Mouse (Mus musculus): ENCODE results near the gene Bnip1. TPM values are rescaled to one million over a fixed set of nuclear protein-coding genes. Genes with fewer than 3 reads are reported as not detected.

The Bnip1 gene
- 10 to 100 TPM; 26.9 to 40.0 TPM for polyA plus RNA-seq (2017; shearing (Covaris generic))

DNA sequence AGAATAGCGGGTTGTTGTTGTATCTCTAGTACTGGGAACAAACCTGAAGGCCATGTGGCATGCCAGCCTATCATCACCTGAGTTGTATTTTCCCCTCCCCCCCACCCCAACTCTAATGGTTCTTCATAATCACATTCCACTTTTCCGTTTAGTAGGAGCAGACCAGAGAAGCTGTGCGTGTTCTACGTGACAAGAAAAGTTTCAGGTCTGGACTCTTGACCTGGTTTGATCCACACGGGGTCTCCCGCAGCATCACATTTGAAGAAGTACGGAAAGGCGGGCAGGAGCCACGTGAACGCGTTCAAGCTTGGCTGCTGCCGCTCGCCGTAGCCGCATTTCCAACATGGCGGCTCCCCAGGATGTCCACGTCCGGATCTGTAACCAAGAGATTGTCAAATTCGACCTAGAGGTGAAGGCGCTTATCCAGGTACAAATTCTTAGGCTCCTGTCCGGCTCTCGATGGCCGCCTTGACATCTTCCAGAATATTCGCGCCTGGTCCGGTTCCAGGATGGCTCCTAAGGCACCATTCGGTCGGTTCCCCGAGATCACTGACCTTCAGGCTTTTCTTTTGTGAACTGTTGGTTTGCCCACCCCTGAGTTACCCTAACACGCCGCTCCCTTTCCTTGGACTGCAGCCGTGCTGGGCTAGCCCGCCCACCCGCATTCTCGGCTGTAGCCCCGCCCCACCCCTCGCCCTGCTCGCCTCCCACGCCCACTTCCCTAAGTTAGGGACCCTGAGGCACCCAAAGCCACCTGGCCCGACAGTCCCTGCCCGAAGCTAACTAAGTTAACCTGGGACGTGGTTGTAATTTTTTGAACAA, at the start of gene Bnip1:
Gene Bnip1, plus strand, starts transcription at position 317 of the 822 bp plus-strand sequence.
- ATAC-seq = peak; percentile 75

DNA sequence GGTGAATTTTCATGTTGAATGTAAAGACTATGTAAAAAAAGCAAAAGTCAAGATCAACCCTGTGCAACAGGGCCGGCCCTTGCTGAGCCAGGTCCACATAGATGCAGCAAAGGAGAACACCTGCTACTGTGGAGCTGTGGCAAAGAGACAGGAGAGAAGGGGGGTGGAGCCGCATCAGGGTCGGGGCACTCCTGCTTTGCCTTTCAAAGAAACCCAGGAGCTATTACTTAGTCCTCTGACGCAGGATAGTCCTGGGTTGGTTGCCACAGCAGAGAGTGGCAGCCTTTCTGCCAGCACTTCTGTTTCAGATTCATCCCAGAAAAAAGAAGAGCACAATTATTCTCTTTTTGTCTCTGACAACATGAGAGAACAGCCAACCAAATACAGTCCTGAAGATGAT, 38.3 kb upstream of the Bnip1 start:
- no peak for ATAC-seq

DNA sequence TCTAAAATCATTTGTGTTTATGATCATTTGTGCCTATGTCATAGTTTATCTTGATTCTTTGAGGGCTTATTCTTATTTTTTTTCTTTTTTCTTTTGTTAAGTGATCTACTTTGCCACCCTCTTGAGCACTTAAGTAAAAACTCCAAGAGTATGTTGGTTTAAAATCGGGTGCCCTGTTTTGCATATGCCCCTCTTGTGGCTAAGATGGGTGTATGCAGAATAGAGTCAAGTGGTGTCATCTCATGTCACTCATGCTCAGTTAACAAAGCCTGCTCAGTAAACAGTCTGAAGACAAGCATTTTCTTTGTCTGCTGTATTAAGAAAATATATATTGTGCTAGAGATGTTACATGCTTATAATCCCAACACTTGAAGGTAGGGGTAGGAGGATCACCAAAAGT, 37.6 kb upstream of the Bnip1 start:
- ATAC-seq = no peak

DNA sequence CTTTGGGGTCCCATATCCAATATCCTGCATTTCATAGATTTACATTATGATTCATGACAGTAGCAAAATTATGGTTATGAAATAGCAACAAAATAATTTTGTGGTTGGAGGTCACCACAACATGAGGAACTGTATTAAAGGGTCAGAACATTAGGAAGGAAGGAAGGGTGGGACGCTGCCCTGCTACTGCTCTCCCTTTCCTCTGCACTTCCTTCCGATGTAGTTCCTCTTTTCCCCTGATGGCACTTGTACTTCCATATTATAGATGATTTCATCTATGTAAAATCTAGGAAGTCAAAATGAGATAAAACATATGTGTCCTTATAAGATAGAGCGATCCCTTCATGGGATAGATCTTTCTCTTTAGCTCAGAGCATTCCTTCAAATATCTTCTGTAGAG, 30.9 kb upstream of the Bnip1 start:
- no peak for ATAC-seq

DNA sequence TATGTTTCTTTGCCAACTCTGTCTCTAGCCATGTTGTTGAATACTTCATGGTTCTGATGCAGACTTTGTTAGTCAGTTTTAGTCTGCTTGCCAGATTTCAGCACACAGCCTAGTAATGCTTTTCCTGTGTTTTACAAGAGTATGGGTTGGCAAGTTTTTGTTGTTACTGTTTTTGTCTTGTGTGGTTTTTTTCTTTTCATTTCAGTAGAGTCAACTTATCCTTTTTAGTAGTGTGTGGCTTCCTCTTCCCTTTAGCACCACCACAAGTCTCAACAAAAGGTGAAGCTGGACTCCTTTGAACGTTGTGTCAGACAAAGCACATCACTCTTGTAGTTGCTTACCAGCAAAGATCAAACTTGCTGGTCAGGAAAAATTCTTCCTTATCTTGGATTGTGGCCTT, 28.6 kb upstream of the Bnip1 start:
- ATAC-seq = peak; percentile 56

DNA sequence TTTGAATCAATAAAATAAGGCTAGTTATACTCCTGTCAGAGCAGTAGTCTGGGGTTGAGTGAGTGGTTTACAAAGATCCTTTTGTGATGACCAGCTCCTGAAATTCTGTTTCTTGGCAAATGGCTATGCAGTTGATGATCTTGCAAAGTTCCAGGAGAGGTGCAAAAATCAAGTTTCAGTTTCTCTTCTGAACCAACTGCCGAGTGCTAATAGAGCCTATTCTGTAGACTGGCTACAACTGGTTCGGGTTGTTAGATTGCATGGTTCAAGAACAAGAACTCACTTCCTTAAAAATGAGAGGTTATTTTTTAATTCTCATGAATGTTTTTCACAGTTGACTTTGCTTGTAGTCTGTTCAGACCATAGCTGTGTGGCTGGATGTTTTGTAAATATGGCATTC, 27.4 kb upstream of the Bnip1 start:
- ATAC-seq = peak; percentile 71

DNA sequence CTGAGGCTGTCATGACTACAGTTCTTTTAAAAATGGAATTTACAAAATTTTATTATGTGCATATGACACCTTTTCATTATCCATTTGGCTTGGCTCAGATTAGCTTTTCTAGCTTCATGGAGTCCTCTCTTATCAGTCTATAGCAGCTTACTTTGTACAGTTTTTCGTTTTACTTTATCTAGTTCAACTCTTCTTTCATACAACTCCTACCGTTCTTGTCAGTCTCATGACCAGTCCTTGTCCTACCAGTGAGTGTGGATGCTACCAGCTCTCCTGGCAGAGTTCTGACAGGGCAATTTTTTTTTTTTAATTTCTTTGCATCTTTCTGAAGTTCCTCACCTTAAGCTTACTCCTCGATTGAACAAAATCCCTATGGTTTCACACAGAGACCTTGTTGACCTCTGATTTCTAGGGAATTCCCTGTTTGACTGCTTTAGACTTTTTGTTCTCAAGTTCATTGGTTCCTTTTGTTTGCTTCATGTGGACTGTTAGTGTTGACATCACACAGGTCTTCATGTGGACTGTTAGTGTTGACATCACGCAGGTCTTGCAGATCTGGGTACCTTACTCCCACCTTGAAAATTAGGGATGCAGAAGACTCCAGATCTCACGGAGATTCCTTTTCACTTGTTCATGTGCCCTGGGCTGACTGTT, 13.6 kb upstream of the Bnip1 start:
- no peak for ATAC-seq

DNA sequence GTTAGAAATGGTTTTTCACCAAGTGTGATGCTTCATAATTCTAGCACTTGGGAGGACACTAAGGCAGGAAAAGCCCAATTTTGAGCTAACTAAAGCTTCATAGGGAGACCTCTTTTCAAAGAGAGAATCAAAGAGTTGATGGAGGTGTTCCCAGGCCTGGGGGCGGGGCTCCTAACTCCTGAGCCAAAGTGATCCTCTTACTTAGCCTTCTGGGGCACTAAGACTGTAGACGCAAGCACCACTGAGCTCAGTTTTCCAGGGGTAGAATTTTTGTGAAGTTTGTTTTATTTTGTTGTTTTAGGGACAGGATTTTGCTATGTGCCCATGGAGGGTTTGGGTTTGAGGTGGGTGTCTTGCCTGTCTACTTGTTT, 13.1 kb upstream of the Bnip1 start:
- ATAC-seq = no peak

DNA sequence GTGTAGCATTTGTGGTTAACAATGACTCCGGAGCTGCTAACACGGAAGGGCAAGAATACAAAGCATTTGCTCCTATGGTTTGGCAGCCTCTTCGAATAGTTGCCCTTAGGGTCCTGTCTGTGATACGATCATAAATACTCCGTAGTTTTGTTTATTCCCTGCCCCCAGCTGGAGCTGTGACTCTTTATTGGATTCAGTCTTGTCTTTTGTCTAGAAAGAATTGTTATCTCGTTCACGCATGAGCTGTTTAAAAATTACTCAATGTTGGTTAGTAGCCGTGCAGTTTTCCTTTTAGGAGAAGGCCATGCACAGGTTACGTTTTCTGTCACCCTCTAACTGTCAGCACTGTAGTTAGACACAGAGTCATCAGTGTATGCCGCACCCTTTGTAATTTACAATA, 4.7 kb upstream of the Bnip1 start:
- ATAC-seq = no peak

DNA sequence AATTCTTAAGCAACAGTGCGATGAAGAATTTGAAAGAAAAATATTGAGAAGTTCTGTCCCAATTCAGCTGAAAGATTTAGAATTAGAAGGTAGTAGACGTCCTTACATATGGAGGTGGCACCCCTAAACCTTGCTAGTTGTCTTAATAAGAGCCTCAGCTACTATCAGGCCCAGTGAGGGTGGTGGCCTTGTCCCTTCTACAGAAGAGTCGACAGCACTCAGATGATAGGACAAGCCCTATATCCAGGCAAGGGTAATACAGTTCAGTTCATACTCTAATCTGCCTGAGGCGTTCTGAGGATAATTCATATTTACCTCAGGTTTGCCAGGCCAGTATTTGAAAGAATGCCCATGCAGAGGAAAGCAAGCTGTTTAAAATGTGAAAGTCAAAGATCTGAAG, 2.9 kb upstream of the Bnip1 start:
- no peak for ATAC-seq

DNA sequence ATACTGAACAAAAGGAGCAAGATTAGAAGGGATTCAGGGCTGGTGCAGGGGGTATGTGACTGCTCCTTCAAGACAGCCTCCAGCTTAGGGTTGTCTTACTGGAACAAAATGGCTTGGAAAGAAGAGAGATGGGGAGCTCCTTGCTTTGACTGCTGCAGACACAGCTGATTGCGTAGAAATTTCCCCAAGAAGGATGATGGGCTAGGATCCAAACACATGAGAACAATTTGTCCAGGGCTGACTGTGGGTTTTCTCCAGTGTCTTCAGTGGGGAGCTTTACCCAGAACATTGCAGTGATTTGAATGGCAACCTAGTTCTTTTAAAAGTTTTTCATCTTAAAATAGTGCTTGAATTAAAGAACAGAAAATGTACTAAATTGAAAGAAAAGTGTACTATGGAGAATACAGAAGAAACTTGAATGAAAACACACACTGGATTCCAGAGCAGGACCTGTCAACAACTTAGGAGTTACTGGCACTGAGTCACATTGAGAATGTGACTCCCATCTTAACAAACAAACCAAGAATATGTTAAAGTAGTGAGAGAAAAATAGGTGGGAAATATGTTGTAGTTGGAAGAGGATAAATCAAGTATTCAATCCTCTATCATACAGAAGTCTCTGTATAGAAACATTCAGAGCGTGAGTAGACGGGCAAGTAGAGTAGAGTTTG, 2.3 kb upstream of the Bnip1 start:
- no peak for ATAC-seq

DNA sequence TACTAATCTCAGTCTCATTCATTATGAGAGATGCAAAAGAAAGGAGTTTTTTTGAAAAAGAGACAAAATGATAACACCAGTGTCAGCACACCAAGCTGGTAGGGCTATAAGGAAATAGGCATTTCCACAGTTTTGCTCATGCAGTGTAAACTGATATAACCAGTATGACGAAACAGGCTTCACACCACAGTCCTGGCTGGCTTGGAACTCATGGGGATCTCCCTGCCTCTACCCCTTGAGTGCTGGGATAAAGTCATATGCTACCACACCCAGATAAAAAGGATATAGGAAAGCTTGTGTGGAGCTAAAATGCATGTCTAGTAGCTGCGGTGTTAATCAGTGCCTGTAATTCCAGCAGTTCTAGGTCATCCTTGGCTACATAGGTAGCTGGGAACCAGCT, 1.4 kb upstream of the Bnip1 start:
- no peak for ATAC-seq

DNA sequence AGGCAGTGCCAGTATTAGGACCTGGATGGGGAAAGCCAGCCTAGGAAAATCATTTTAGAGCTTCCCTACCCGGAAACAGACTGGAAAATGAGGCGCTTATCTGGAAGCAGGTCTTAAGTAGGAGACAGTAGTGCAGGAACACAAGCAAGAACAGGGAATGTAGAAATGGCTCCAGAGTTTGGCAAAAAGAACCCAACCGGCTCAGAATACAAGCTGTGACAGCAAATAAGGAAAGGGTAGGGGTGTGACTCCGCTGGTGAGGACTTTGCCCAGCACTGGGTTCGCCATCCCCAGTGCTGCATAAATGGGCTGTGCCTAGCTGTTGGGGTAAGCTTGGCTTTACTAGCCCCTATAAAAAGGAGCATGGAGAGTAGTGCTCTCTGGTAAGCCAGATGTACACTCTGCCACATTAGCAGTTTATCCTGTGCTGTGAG, 761 bp downstream of the Bnip1 start:
- no peak for ATAC-seq

DNA sequence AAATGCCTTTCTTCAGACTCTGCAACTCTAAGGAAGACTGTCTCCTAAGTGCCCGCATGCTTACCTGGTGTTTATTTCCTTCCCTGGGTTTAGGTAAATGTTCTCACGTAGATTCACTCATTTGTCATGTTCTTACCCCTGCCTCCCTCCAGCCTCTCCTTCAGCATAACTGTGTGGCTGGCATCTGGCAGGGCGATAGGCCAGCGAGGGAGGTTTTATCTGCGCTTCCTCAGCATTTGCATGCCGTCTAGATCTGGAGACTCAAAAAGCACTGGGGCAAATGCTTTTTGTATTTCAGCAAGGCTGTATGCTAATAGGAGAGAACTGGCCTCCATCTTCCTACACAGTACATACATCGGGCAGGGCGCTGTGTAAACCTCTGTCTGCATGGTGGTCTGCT, 3.7 kb downstream of the Bnip1 start:
- ATAC-seq = no peak

DNA sequence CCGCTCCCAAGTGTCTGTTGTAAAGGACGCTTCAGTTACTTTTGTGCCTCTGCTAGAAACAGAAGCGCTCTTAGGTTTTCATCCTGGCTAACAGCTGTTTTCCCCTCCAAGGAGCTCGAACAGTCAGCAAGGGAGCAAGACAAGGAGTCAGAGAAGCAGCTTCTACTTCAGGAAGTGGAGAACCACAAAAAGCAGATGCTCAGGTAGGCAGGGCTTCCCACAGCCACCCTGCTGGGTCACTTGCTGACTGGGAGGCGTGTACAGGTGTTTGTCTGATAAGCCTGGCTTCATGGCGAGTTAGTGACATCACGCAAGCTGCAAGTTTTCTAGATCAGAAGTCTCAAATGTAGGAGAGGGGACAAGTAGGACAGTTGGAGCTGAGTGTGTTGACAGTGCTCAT, 5.7 kb downstream of the Bnip1 start:
- ATAC-seq = no peak

DNA sequence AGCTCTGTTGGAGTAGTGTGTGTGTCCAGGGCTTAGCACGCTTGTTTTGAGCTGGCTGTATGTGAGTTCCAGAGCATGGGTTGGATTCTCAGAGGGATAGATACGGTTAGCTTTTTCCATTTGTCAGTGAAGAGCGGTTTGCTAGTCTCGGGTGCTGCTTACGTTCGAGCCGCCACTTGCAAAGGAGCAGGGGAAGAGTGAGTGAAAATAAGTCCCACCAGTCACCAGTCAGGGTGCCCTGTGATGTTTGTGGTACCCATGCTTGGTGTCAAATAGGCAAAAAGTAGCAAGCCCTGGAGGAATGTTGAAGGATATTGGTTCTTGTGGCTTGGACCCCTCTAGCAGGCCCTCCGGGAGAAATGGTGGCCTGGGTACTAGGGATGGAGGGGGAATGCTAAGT, 8.1 kb downstream of the Bnip1 start:
- ATAC-seq = no peak

DNA sequence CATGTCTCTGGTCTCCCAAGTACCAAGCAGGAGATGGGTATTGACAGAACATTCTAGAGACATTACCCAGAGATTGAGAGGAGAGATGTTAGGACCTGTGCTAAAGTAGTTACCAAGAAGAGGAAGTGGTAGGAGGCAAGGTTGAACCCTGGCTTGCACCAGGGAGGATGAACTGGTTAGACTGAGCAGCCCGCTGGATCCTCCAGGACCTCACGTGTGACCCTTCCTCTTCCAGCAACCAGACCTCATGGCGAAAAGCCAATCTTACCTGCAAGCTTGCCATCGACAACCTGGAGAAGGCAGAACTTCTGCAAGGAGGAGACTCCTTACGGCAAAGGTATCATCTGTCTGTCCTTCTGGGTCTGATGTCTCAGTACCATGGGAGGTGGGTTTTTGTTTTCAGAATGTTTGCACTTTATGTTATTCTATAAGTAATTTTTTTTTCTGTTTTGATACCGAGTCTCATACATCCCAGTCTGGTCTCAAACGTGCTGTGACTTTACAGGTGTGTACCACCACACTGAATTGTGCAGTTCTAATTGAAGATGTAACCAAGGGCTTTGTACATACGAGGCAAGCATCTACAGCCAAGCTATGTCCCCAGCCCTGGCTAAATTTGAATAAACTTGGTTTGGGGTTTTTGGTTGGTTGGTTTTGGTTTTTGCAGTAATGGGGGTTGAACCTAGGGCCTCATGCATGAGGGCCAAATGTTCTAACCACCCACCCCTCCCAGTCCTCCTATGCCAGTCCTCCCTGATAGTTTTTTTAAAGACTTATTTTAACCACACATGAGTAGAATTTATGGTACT, 8.8 kb downstream of the Bnip1 start:
- no peak for ATAC-seq

DNA sequence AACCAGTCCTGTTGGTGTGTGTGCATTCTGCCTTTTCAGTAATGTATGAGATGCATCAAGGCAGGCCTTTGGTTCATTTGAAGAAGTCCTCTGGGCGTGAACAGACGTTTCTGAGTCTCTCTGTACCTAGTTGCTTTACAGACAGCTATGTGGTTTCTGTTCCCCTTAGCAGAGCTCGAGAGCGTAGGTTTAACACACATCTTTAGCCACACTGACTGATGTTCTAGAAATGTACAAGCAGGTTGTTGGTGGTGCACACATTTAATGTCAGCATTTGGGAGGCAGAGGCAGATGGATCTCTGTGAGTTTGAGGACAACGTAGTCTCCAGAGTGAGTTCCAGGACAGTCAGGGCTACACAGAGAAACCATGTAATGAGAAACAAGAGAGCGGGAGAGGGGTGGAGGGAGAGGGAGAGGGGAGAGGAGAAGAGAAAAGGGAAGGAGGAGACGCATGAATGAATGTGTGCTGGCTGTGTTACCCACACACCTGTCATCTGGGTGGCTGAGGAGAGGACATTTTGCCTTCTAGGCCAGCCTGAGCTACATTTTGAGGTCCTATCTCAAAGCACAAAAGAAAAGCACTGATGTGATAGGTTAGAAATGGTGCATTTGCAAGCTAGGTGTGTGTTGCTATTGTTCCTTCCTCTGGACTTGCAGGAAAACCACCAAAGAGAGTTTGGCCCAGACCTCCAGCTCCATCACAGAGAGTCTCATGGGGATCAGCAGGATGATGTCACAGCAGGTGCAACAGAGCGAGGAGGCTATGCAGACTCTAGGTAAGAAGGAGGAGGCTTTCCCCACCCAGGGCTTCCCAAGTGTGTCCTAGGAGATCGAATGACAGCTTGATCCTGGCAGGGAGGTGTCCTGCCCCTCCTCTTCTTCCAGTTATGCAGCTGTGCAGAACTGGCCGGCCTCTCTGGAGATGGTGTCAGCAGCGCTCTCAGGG, 9.7 kb downstream of the Bnip1 start:
- no peak for ATAC-seq

DNA sequence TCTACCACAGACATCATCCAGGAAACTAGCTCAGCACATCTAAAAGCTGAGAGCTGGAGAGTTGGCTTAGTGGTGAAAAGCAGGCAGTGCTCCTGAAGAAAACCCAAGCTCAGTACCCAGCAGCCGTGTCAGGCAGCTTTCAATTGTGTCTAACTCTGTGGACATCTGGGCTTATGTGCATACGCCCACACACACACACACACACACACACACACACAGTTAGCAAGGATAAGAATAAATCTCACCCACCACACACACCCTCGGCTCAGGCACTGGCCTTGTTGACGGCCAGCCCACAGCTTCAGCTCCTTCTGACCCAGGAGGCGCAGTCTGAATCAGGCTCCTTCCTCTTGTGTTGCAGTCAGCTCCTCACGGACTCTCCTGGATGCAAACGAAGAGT, 10.7 kb downstream of the Bnip1 start:
- no peak for ATAC-seq

DNA sequence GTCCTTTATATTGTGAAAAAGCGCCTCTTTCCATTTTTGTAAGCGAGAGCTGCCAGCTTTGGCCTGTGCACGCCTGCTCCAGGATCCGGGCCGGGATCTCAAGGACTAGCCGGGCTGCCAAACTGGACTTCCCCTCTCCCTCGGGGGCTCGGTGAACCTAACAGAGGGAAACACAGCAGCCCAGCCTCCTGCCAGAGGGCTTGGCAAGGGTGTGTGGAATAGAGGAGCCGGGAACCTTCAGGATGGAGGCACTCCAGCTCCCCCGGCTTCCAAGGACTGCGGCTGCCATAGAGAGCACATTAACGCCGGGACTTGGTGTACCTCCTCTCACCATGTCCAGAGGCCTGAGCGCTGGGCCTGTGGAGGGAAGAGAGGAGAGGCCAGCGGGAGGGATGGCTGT, 11.2 kb downstream of the Bnip1 start:
- no peak for ATAC-seq

DNA sequence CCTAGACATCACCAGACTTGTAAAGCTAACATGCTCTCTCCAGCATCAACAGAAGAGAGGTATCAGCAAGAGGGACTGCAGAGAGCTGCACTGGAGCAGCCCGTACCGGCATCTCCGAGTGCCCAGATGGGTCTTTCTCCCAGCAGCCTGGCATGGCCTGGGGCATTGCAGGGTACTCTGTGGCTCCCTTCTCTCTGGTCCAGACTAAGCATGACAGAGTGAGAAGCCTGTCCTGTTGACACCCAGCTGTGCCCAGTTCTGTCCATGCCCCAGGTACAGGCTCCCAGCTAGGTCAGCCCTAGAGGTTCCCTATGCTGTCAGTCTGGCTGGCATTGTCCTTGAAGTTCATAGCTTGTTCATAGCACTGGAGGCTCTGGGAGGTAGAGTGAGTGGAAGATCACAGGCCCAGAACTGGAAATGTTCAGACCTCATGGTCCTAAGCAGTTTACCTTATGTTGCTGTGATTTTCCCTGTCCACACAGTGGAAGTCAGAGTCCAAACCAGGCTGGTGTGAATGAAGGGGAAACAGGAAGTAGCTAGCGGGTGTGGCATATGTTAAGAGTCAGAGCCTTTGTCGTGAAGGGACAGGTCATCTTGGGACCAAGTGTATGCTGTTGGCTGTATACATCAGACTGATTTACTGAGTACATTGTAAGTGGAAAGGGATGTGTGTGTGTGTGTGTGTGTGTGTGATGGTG, 12.4 kb downstream of the Bnip1 start:
- ATAC-seq = no peak
